Mouse (Mus musculus) kidney, postnatal 4 days (tissue): Measurements from ENCODE around the gene Clcc1.
"Not testable (repeated sequence)": the region's sequence is repeated elsewhere in the genome, so short reads cannot be mapped to it uniquely, and the experiment has no call there.

Experiments used
- DNase-seq, 2 experiments: peaks; one replicate each; pipeline ENCODE4 v3.0.0; 2021; ENCODE audit warnings: mixed read lengths in 2 of 2

The Clcc1 gene

DNA sequence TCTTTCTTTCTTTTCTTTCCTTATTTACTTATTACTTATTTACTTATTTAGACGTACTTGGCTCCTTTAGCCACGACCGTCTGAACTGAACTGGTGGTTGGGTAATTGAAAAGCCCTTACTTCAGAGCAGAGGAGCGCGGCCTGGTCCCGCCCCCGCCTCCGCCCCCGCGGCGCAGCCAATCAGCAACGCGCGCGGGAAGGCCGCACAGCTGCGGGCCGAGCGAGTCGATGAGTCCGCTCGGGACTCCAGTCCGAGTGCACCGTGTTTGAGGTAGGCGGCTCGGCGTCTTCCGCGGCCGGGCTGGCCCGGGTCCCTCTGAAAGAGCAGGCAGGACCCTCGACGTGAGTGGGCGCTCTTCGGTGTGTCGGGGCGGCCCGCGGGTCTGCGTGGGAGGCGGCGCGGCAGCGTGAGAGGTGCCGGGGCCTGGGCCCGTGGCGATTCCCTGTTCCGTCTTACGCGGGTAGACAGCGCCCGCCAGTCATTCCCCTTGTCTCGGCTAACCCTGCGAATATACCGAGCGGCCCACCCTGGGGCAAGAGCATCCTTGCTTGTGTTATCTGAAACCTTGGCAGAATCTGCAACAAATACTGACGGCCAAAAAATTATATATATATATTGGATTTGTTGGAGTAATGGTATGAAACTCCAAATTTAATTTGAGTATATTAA is at the start of gene Clcc1:
TSS of gene Clcc1 (plus strand) at position 204 of the 670 bp plus-strand sequence.
- DNase-seq: peak; percentile 96 to 98

GRCm38 (mm10) chr3:108608906-108609305 is 44.8 kb upstream of the Clcc1 start:
- DNase-seq: no peak

DNA sequence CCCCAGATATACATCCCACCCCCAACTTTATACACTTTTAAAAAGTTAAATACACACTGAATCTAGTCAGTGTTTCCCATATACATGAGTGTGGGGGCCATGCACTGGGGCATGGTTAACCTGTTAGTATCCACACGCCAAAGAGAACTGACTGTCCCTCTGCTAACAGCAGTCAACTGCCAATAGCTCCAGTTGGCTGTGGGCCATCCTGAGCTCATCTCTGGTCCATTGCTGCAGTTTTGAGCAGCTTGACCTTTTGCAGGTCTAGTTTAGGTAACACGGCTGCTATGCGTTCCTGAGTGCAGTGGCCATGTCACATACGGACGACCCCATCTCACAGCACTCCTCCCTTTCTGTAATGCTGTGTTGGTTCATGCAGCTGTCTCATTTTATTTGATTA is 19.0 kb upstream of the Clcc1 start:
- DNase-seq: no peak

DNA sequence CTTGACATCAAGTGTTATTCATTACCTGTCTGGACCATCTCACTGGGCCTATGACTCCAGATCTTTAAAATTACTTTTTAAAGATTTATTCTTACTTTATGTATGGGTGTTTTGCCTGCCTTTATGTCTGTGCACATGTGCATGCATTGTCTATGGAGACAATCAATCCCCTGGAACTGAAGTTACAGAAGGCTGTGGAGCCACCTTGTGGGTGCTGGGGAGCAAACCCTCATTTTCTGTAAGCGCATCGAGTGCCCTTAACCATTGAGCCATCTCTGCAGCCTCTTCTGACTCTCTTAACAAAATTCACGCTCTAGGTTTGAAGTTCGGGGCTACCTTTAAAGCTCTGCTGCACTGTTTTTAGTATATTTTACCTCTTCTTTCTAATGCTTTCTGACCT is 14.3 kb upstream of the Clcc1 start:
- no peak for DNase-seq

GRCm38 (mm10) chr3:108640998-108641397 is 12.7 kb upstream of the Clcc1 start:
- DNase-seq: no peak

DNA sequence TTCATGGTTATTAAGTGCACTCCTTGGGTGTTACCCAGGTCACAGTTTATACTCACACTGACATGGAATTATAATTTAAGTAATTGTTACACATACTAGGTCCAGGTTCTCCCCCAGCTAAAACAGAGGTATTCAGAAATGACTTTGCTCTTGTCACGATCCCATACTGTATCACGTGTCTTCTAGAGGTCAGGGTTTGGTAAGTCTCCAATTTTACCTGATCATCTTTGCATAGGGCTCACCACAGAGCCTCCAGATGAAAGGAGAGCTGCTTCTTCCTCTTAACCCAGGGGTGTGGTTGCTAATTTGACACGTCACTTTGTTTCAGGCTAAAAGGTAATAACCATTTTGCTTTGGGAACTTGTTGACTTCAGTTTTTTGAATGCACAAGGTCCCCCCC is 8.9 kb upstream of the Clcc1 start:
- no peak for DNase-seq

DNA sequence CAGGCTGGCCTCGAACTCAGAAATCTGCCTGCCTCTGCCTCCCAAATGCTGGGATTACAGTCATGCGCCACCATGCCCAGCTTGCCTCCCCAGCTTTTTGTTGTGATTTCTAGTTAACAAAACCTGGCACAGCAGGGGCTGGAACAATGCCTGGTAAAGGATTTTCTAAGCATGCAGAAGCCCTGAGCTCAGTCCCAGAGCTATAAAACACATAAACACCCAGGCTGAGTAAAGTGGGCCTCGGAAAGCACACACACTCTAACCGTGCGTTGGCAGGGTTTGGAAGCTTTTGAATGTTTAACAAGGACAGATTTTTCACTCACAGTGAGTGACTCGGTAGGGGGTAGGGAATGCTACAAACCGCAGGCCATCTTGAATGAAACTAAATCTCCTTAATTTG is 7.7 kb upstream of the Clcc1 start:
- DNase-seq: no peak

DNA sequence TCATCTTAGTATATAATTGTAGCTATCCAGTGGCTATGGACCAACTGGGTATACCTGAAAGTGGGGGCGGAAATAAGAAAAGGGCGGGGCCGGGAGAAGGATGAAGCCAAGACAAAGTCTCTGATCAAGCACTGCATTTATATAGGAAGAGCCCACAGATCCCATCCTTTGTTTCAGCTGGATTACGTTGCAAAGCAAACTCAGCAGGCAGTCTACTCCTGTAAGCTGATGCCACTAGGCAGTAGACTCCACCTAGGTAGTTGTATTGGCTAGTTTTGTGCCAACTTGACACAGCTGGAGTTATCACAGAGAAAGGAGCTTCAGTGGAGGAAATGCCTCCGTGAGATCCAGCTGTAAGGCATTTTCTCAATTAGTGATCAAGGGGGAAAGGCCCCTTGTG is 6.0 kb upstream of the Clcc1 start:
- not testable (repeated sequence) for DNase-seq

GRCm38 (mm10) chr3:108652866-108653642 is 659 bp upstream of the Clcc1 start:
- no peak for DNase-seq

DNA sequence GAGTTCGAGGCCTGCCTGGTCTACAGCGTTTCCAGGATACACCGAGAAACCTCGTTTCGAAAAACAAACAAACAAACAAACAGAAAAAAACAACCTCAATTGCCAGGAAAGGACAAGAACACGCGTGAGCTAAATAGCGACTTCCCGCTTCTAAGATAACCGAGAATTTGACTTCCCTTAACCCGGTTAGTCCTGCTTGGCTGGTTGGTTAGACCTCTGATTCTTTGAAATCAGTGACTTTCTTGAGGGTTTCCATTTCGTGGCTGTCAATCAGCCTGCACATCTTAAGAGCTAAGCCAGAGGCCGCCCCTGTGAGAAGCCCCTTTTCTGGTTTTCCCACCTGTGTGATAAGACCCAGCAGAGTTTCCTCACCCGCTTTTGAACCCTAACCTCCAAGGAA is 853 bp downstream of the Clcc1 start:
- DNase-seq: no peak

- no peak for DNase-seq
Measured at GRCm38 (mm10) chr3:108655486-108655885, 1.8 kb downstream of the Clcc1 start.

- DNase-seq: no peak
Measured at GRCm38 (mm10) chr3:108658612-108659011, 4.9 kb downstream of the Clcc1 start.

DNA sequence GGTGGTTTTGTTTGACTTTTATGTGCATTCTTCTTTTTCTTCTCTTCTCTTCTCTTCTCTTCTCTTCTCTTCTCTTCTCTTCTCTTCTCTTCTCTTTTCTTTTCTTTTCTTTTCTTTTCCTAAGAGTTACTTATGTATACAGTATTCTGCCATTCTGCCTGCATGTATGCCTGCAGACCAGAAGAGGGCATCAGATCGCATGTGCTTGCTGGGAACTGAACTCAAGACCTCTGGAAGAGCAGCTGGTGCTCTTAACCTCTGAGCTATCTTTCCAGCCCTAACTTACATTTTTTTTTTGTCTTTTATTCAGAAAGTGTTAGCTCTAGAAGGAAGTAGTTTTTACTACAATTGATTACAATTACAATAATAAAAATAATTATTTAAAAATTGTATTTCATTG is 7.2 kb downstream of the Clcc1 start:
- no peak for DNase-seq

- DNase-seq: no peak
Measured at GRCm38 (mm10) chr3:108676616-108677015, 22.9 kb downstream of the Clcc1 start.

GRCm38 (mm10) chr3:108681004-108681403 is 27.3 kb downstream of the Clcc1 start:
- no peak for DNase-seq

- not testable (repeated sequence) for DNase-seq
Measured at GRCm38 (mm10) chr3:108683597-108683996, 29.9 kb downstream of the Clcc1 start.

DNA sequence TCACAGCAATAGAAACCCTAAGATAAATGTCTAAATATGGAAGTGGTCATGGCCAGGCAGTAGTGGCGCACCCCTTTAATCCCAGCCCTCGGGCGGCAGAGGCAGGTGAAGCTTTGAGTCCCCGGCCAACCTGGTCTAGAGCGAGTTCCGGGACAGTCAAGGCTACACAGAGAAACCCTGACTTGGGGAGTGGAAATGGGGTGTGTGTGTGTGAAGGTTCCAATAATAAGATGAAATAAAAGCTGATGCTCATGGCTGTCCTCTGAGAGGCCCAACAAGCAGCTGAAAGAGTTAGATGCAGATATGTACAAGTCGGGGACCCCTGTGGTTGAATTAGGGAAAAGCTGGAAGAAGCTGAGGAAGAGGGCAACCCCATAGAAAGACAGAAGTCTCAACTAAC is 32.0 kb downstream of the Clcc1 start:
- DNase-seq: no peak

DNA sequence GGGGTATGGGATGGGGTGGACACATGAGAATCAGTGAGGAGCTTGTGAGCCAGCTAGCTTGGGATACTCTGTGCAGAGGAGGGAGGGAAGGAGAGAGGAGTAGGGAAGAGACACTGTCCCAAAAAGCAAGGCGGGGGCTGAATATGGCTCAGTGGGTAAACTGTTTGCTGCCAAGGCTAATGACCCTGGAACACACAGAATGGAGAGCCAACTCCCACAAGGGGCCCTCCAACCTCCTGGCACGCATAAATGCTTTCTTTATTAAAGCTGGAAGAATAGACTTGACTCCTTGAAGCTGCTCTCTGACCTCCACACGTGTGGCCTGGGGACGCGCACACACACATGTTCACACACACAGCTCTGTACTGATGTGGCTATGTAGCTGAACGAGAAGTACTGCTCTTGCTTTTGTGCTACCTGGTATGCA is 35.3 kb downstream of the Clcc1 start:
- no peak for DNase-seq

DNA sequence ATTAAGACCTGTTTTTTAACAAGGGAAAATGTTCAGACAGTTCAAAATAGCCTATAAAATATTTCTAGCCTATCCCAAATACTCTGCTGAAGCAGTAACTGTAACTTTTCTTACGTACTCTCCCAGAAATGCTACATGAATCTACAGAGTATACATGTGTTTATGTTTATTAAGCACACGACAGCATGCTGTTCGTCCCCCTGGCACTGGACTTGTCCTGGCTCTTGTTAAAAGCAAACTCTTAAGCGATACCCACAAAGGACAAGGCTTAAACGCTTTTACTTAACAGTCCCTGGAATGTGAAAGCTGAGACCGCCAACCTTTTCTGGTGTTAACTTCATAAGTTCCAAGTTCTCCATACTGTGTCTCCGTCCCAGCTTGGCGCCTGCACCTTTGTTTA is 35.7 kb downstream of the Clcc1 start:
- DNase-seq: no peak

DNA sequence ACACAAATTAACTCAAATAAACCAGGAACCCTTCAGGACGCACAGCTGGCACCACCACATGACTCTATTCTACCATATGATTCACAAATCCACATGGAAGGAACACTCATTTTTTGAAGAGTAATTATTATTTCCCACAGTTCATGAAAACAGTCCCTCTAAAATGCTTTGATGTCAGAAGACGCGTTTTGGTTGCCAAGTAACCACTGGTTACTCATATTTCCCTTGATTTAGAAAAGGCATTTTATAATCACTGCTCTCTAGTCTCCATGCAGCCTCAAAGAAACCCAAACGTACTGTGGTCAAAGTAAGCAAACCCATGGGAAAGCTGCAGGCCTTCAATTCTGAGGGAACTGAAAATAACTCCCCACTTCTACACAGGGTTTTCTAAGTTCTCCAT is 36.3 kb downstream of the Clcc1 start:
- no peak for DNase-seq

DNA sequence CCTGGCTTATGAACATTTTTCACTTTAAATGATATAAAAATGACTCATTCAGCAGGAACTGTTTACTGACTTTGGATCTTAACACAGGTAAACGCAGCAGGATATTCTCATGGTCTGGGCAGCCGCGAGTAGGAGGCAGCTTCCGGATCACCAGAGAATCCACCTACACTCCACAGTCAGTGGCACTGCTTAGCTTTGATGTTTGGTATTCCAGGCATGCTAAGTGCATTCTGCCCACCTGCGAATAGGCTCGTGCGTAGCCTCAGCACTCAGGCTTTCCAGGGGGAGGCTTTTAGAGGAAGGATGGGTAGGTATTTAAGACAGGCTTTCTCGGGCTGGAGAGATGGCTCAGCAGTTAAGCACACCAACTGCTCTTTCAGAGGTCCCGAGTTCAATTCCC is 40.6 kb downstream of the Clcc1 start:
- DNase-seq: no peak

- DNase-seq: no peak
Measured at GRCm38 (mm10) chr3:108698662-108699061, 44.9 kb downstream of the Clcc1 start.

GRCm38 (mm10) chr3:108699786-108700185 is 46.1 kb downstream of the Clcc1 start:
- DNase-seq: no peak

- DNase-seq: no peak
Measured at GRCm38 (mm10) chr3:108701256-108701655, 47.5 kb downstream of the Clcc1 start.

DNA sequence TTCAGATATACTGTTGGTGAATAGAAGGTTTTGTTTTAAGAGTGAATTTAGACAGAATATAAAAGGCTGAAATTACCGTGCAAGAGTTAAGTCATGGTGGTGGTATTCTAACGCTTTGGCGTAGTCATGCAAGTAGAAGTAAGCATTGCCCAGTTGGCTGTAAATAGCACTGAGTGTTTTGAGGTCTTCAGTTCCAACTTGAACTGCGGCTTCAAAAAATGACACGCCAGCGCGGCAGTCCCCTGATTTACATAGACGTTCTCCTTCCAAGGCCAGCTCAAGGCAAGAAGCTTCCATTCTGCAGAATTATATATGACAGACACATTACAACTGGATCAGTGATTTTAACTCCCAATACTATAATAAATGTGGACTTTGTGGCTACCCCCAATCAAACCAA is 49.1 kb downstream of the Clcc1 start:
- no peak for DNase-seq
